Mouse (Mus musculus) lung, adult 2 months (tissue): ENCODE results near the gene Zbtb7b.

Experiments used
- CTCF ChIP-seq: fragments of 200-500 bp; IDR thresholded peaks from 2 replicates; pipeline ENCODE4 v1.5.1; 2011; ENCODE audit warnings: mild to moderate bottlenecking, low read length, control low read depth; ENCODE audit not compliant: insufficient read depth
- POLR2A ChIP-seq: fragments of 200-500 bp; IDR thresholded peaks from 2 replicates; pipeline ENCODE4 v1.6.1; 2011; ENCODE audit warnings: low read depth, mild to moderate bottlenecking, control low read depth, low read length, borderline replicate concordance; ENCODE audit errors: extremely low read depth

GRCm38 (mm10) chr3:89432606-89433005, 38.0 kb upstream of the Zbtb7b start:
- TF ChIP-seq CTCF (no peak), POLR2A (no peak)
